Mouse (Mus musculus) liver, adult (tissue): ENCODE data around the gene Patj.

Experiments used
- GATA4 ChIP-seq: IDR thresholded peaks from 2 replicates; pipeline ENCODE4 v1.6.1; 2014; ENCODE audit warnings: mild to moderate bottlenecking, low read length; ENCODE audit not compliant: insufficient replicate concordance

Gene Patj

DNA sequence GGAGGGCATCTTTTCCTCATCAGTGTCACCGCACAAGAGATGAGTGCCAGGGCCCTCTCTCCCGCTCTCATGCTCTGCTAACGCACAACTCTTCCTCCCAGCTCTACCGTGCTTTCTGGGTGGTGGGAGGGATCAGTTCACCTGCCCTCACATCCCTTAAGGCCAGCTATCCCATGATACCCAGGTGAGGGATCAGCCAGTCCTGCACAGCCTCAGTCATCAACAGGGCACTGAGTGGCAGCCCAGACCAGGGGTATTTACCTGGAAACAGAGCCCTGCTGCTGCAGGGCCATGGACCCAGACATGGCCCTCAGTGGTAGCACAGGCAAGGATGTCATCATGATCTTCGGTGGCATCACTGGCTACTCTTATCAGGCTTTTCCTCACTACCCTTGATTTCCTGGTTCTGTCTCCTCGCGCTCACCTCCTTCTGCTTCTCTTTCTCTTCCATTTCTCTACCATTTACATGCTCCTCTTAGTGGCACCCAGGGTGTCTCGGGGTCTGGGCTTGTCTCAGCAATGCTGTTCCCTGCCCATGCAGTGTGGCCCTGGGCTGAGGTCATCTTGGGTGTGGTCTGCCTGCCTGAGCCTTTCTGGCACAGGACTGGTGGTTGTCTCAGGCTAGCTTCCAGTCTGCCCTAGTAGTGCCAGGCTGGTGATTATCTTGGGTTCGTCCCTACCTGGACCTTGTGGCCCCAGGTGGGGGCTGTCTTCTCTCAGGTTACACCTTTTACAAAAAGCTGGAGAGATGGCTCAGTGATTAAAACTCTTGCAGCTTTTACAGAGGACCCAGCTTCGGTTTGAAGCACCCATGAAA lies 40.3 kb downstream of the Patj start:
- TF ChIP-seq GATA4, result no peak

DNA sequence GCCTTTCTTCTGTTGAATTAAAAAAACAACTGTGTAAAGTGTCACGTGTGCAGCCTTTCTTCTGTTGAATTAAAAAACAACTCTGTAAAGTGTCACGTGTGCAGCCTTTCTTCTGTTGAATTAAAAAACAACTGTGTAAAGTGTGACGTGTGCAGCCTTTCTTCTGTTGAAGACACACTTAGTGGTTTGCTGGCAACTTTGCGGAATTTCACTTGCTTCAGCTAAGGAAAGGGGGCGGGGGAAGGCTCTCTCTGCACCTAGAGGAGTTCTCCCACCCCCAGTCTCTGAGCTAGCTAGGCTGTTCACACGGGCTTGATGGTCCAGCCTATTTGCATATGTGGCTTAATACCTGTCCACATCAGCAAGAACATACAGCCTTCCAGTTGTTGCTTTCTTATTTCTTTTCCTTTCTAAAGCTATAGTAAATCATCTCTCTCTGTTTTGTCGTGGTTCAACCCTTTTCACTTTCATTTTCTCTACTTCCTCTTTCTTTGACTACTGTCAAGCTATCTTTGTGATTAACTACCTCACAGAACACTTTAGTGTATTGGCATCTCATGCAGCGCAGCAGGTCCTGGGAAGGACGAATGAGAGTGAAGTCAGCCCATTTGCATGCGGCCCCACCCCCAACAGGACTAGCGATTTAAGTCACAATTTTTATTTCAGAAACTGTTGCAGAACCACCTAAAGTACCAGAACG lies 41.2 kb downstream of the Patj start:
- TF ChIP-seq GATA4, result no peak

DNA sequence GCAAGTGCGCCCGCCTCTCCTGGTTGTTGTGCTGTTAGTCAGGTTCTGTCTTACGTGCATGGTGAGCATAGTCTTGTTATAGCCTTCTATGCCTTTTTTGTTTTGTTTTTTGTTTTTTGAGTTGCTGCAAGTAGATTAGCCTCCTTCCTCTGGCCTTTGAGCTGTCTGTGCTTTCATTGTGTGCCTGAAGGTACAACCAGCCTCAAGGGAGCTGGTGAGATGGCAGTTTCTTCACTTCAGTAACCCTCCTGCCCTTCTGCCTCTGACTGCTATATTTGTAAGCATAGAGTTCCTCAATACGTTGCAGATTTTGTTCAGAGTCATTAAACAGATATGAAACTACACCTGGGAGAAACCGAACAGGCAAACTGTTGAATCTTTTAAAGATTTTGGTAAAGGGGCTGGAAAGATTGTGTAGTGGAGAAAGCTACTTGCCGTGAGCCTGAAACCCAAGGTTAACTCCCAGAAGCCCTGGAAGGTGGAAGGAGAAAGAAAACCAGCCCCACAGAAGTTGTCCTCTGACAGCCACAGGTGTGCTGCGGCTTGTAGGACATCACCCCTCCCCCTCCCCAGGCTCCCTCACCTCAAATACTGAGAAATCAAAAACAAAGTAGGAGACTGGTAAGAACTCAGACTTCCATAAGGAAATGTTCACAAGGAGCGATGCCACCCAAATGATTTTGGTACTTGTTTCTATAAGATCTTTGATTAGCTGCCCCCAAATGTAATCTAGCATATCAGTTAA lies 43.8 kb downstream of the Patj start:
- TF ChIP-seq GATA4, result no peak

DNA sequence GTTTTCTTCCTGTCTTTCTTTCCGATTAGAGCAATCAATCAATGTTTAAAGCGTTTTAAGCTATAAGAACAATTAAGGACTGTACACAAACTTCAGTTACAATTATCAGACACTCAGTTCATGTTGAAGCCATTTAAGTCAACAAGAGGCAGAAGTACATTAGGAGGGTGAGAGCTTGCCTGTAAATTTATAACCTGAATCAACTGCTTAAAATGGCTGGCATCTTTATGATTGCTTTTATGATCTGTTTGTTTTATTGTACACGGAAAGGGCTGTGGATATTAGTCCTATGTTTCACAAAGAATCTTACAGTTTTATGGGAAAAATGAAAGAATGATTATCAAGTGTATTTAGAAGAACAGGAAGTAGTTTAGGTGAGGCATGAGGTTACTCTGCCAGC lies 45.7 kb downstream of the Patj start:
- no peak for TF ChIP-seq GATA4

- TF ChIP-seq GATA4, result no peak
Observed at GRCm38 (mm10) chr4:98444437-98445139, 49.0 kb downstream of the Patj start.

DNA sequence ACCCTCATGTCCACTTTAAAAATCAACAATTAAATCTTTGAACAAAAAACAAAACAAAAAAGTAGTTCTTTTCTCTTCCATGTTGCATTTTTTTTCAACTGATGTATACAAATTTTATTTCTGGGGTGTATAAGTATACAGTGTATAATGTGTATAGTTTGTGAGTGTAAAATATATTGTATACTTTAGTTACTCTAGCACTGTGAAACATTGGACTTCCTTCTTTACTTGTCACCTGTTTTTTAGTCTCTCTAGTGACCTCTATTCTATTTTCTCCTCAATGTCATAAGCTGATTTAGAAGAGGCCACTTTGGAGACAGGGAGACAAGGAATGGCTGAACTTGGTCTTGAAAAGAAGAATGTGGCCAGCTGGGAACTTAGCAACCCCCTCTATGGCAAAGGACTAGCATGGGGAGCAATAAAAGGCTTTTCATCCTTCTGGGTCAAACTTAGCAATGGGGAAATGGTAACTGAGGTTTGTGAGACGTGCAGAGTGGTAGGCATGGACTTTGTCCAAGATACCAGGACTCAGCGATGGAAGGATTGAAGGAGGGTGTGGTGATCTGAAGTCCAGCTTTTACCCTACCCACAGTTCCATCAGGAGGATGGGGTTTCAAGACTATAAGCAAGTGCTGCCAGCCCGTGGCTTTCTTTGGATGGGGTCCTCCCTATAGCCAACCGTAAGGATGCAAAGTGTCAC lies 54.1 kb downstream of the Patj start:
- TF ChIP-seq GATA4, result no peak

DNA sequence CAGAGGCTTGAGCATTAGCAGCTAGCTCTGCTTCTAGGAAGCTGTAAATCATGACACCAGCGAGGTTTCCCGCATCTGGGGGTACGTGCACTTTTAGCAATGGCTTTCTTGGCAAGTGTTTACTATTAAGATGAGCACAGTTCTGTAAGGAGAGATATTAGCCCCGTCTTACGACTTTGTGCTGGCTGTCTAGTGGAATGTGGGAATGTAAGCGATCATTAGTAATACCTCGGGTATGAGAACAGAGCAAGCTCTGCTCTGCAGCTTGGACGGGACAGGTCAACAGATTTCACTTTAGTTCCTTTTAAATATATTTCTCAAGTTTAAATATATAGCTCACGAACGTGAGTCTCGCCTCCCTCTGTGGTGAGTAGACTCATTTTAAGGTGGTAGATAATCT lies 54.7 kb downstream of the Patj start:
- no peak for TF ChIP-seq GATA4

DNA sequence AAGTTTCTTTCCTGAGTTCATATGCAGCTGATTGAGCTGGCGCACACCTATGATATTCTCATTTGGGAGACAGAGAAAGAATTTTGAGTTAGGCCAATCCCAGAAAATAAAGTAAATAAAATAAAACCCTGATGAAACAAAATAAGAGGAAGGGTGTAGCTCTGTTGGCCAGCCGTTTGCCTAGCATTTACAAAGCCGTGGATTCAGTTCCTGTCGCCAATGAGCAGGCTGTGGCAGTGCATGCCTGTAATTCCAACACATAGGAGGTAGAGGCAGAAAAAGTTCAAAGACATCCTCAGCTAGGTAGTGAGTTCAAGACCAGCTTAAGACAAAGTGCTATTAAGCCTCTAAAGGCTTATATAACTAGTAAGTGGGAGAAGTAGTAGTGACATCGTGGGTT lies 55.2 kb downstream of the Patj start:
- TF ChIP-seq GATA4, result no peak

GRCm38 (mm10) chr4:98451259-98451658 lies 55.7 kb downstream of the Patj start:
- TF ChIP-seq GATA4, result no peak

GRCm38 (mm10) chr4:98452725-98453124 lies 57.1 kb downstream of the Patj start:
- TF ChIP-seq GATA4, result no peak

DNA sequence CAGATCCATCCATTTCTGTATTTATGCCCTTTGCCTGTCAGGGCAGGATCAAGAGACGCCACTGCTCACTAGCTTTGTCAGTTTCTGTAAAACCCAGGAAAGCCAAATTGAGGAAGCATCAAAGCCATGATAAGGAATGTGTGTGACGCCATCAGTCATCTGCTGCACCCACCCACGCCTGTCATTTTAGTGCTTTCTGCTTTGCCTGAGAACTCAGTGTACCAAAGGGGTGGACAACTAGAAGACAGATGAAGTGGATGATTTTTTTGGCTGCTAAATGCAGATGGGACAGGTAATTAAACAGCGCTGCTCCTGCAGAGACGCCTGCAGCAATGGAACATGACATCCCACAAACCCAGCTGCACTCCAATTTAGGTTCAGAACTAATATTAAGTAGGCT lies 57.6 kb downstream of the Patj start:
- TF ChIP-seq GATA4, result no peak

DNA sequence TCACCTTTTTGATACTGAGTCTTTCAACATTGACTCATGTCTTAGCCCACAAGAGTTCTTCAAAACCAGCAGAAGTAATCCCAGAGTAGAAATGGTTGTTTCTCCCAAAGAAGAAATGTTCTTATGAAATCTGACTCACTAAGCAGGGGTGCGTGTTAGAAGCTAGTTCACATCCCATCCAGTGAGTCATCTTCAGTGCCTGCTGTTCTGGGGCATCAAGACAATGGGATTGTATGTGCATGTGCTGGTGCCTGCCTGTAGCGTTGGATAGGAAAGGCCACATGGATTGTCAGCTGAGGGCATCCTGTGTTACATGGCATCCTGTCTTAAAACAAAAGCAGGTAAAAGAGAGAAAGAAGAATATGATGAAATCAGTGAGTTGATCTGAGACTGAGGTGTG lies 59.8 kb downstream of the Patj start:
- no peak for TF ChIP-seq GATA4

DNA sequence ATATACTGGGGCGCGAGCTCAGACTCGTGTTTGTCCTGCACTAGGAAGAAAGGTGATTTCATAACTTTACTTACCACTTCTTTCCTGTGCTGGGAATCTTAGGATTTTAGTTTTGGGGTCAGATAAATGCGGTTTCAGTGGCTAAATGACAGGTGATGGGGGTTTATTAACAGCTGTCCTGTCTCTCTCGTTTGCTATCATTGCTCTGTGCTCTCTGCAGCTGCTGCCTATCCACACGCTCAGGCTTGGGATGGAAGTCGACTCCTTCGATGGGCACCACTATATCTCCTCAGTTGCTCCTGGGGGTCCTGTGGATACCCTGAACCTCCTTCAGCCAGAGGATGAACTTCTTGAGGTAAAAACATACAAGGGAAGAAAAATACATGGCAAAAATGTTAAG lies 60.3 kb downstream of the Patj start:
- no peak for TF ChIP-seq GATA4

- no peak for TF ChIP-seq GATA4
Observed at GRCm38 (mm10) chr4:98461804-98462341, 66.3 kb downstream of the Patj start.
